8 mouse cellular contexts compared by ENCODE assay signal in genomic region chr10:75439211-75439811, GRCm38 (mm10). TPM values are rescaled to one million over a fixed set of nuclear protein-coding genes. Genes with fewer than 3 reads are reported as not detected.
A peak's percentile ranks its signal among the peaks of the same experiment; 100 is the strongest.
DNase-seq lines count a peak whose midpoint lies in the region; ATAC-seq and TF ChIP-seq lines count a peak whose summit lies in the region.

No protein-coding gene starts in this region.

- TF ChIP-seq CTCF in brain, embryonic 14.5 days (IDR thresholded peaks at IDR 0.05; ENCODE audit: borderline replicate concordance, extremely low read depth, insufficient read depth, insufficient read length), result peak; percentile 77; the same call in 1 of the 2 replicates
- peak; percentile 89 for TF ChIP-seq CTCF in kidney, postnatal 0 days (IDR thresholded peaks at IDR 0.05; ENCODE audit: low read depth)

- peak; percentile 52 for ATAC-seq in forebrain, embryonic 14.5 days
- ATAC-seq in kidney, postnatal 0 days (replicated peaks; ENCODE audit: low FRiP score, low read depth), result 0 out of 2 replicates have a peak, but pooled peaks have one; percentile 36
- no peak for ATAC-seq in erythroid progenitor cell, adult 5-6 weeks (replicated peaks; ENCODE audit: low FRiP score, poor library complexity, severe bottlenecking)

- no peaks in the 10 kb centered on the region for H3K36me3 ChIP-seq in forebrain, embryonic 14.5 days (ENCODE audit: control insufficient read depth, insufficient read depth, low read length)
- H3K36me3 ChIP-seq in kidney, postnatal 0 days (ENCODE audit: insufficient read depth, low read length), result no peaks in the 10 kb centered on the region

- no peak overlapping the region for H3K9ac ChIP-seq in forebrain, embryonic 14.5 days (ENCODE audit: low read length)
- H3K9ac ChIP-seq in kidney, postnatal 0 days (ENCODE audit: low read depth, low read length), result no peak overlapping the region

- peak; percentile 18 for DNase-seq in spleen, adult 12 weeks (ENCODE audit: low spot score)
- DNase-seq in spleen, postnatal 36 days (ENCODE audit: low spot score in 2 of 2), result no peak
- peak; percentile 75 for DNase-seq in brain, embryonic 14.5 days (ENCODE audit: low read depth)
- DNase-seq in forebrain, embryonic 14.5 days (ENCODE audit: low spot score), result peak; percentile 73
- peak; percentile 56 for DNase-seq in kidney, postnatal 0 days (ENCODE audit: low spot score)
- peak; percentile 54 for DNase-seq in lung, postnatal 14 days
- DNase-seq in right cerebral cortex, postnatal 4 days, result peak; percentile 65

- H3K4me2 ChIP-seq in forebrain, embryonic 14.5 days (ENCODE audit: low read length), result no peak overlapping the region
- no peak overlapping the region for H3K4me2 ChIP-seq in kidney, postnatal 0 days (ENCODE audit: low read length)

- 27% methylated on average over 7 of the region's 7 CpGs for WGBS in forebrain, embryonic 14.5 days
- 46% methylated on average over 7 of the region's 7 CpGs for WGBS in kidney, postnatal 0 days

- no peak overlapping the region for H3K27ac ChIP-seq in forebrain, embryonic 14.5 days (ENCODE audit: low read depth, low read length)
- H3K27ac ChIP-seq in kidney, postnatal 0 days, result no peak overlapping the region

- TF ChIP-seq POLR2A in brain, embryonic 14.5 days (IDR thresholded peaks at IDR 0.05; ENCODE audit: borderline replicate concordance, extremely low read depth, insufficient read depth, insufficient read length, poor library complexity, severe bottlenecking), result no peak

- H3K9me3 ChIP-seq in forebrain, embryonic 14.5 days (replicated peaks; ENCODE audit: control insufficient read depth, low read length), result no peaks in the 10 kb centered on the region
- H3K9me3 ChIP-seq in kidney, postnatal 0 days (replicated peaks; ENCODE audit: low read length), result no peaks in the 10 kb centered on the region

- no peak overlapping the region for H3K4me3 ChIP-seq in forebrain, embryonic 14.5 days (ENCODE audit: low read depth, low read length)
- no peak overlapping the region for H3K4me3 ChIP-seq in kidney, postnatal 0 days (replicated peaks; ENCODE audit: low read depth, low read length)

- no peaks in the 10 kb centered on the region for H3K27me3 ChIP-seq in forebrain, embryonic 14.5 days (replicated peaks; ENCODE audit: control insufficient read depth, insufficient read depth, low read length)
- H3K27me3 ChIP-seq in kidney, postnatal 0 days (ENCODE audit: insufficient read depth, low read length), result no peaks in the 10 kb centered on the region

- peaks cover 6% of the 10 kb centered on the region; the same call in 1 of the 2 replicates for H3K4me1 ChIP-seq in forebrain, embryonic 14.5 days (ENCODE audit: control insufficient read depth, insufficient read depth, low read length)
- H3K4me1 ChIP-seq in kidney, postnatal 0 days (replicated peaks; ENCODE audit: insufficient read depth, low read length), result no peaks in the 10 kb centered on the region

RNA-seq across cellular contexts. Expression of gene Upb1, which starts 38.4 kb away (rescaled TPM):
- 0.04 TPM in 1 of 2 replicates, not detected in the other for polyA plus RNA-seq in brain, embryonic 14.5 days (2012; rRNA removed)
- 0.11 and 0.14 TPM in 2 replicates for polyA plus RNA-seq in forebrain, embryonic 14.5 days (2014; fragmentation: Nextera tagmentation; extraction: Ambion mirVana)
- 11.9 and 13.1 TPM in 2 replicates for polyA plus RNA-seq in kidney, postnatal 0 days (2015; fragmentation: Nextera tagmentation; extraction: Ambion mirVana)
- total RNA-seq in erythroid progenitor cell, adult 5-6 weeks (2015; ENCODE audit: low replicate concordance), result 10.1 TPM in 1 of 2 replicates, not detected in the other
- not detected in 2 replicates for total RNA-seq in erythroid progenitor cell, adult 5-6 weeks (2017; ENCODE audit: low replicate concordance)

Comparison
In these comparisons a context has a peak if more than half of its experiments do, and no peak if none do; other contexts are left out.
1. DNase-seq: peak in spleen, adult 12 weeks (single experiment), brain, embryonic 14.5 days (single experiment), forebrain, embryonic 14.5 days (single experiment), kidney, postnatal 0 days (single experiment), lung, postnatal 14 days (single experiment) and right cerebral cortex, postnatal 4 days (single experiment); none in spleen, postnatal 36 days (0 of 2).
2. RNA of gene Upb1, which starts 38.4 kb away (polyA plus RNA-seq): 11.9 to 13.1 TPM in kidney, postnatal 0 days; 0.11 to 0.14 TPM in forebrain, embryonic 14.5 days and 0.04 TPM in brain, embryonic 14.5 days; every median in the first group is over 10 times any median in the second.